Mouse (Mus musculus) hindbrain, postnatal 0 days (tissue): ENCODE measurements around the gene Lrmda. TPM values are rescaled to one million over a fixed set of nuclear protein-coding genes. Genes with fewer than 3 reads are reported as not detected.

Source experiments
- ATAC-seq: fragments of 200-750 bp; cut with Nextera tagmentation; 2 replicates; pipeline ENCODE4 v1.8.0; 2017; ENCODE audit warnings: mild to moderate bottlenecking, moderate TSS enrichment, moderate library complexity
- DNase-seq: peaks from one replicate; pipeline ENCODE4 v3.0.0-alpha.2; 2015; ENCODE audit warnings: low spot score
- H3K27ac ChIP-seq: fragments of 300-500 bp; sonication (generic); 2 replicates; pipeline ENCODE4 v1.5.1; 2014; ENCODE audit warnings: mild to moderate bottlenecking
- H3K27me3 ChIP-seq: fragments of 300-500 bp; sonication (generic); 2 replicates; pipeline ENCODE4 v1.6.1; 2014; ENCODE audit warnings: low read length, mixed read lengths; ENCODE audit not compliant: insufficient read depth
- H3K36me3 ChIP-seq: fragments of 300-500 bp; sonication (generic); 2 replicates; pipeline ENCODE4 v1.6.1; 2014; ENCODE audit warnings: low read length, mixed read lengths; ENCODE audit not compliant: insufficient read depth
- H3K4me1 ChIP-seq: fragments of 300-500 bp; sonication (generic); 2 replicates; pipeline ENCODE4 v1.6.1; 2014; ENCODE audit warnings: antibody characterized with exemption, low read length, mixed read lengths; ENCODE audit not compliant: insufficient read depth
- H3K4me2 ChIP-seq: fragments of 300-500 bp; sonication (generic); 2 replicates; pipeline ENCODE4 v1.6.1; 2014; ENCODE audit warnings: low read depth, mild to moderate bottlenecking, low read length, moderate library complexity, mixed read lengths
- H3K4me3 ChIP-seq: fragments of 300-500 bp; sonication (generic); 2 replicates; pipeline ENCODE4 v1.5.1; 2014; ENCODE audit warnings: low read length
- H3K9ac ChIP-seq: fragments of 300-500 bp; sonication (generic); replicated peaks from 2 replicates; pipeline ENCODE4 v1.6.1; 2014; ENCODE audit warnings: mild to moderate bottlenecking, low read length, moderate library complexity, mixed read lengths
- H3K9me3 ChIP-seq: fragments of 300-500 bp; sonication (generic); 2 replicates; pipeline ENCODE4 v1.6.1; 2016; ENCODE audit warnings: low read length, mixed read lengths
- CTCF ChIP-seq: IDR thresholded peaks from 2 replicates; pipeline ENCODE4 v1.5.1; 2016; ENCODE audit warnings: antibody characterized with exemption, control low read depth, low read depth
- WGBS: fragments of 180-500 bp; shearing (Covaris S2); extraction: QIAGEN DNeasy Blood & Tissue Kit; methylation state at CpG from one replicate; pipeline ENCODE4 v1.1.7; 2014; 5-methylcytosine and 5-hydroxymethylcytosine counted together
- polyA plus RNA-seq: library from polyadenylated mRNA; unstranded; fragments of >200 nt; fragmentation: Nextera tagmentation; extraction: Ambion mirVana; gene quantifications from 2 replicates; pipeline ENCODE4 v1.2.1, GENCODE M21; 2015
- total RNA-seq: library from RNA; depleted of rRNA; stranded (reverse); fragments of >200 nt; gene quantifications from 2 replicates; pipeline ENCODE4 v1.2.3, GENCODE M21; 2014

Gene Lrmda
- total and polyA plus RNA-seq, 2 experiments from 2014 or later = 0.21 to 0.53 TPM

- Histone ChIP-seq H3K4me1 (0 out of 2 replicates have a peak, but pooled peaks cover 5% of the 10 kb centered on the region), H3K36me3 (no peaks in the 10 kb centered on the region), H3K9me3 (no peaks in the 10 kb centered on the region), H3K9ac (no peak overlapping the region), H3K4me3 (no peak overlapping the region), H3K27ac (no peak overlapping the region), H3K27me3 (0 out of 2 replicates have a peak, but pooled peaks cover 4% of the 10 kb centered on the region), H3K4me2 (no peak overlapping the region)
- WGBS = 92% methylated on average over 1 of the region's 1 CpGs
- ATAC-seq (no peak), DNase-seq (no peak)
- no peak for TF ChIP-seq CTCF
Observed at GRCm38 (mm10) chr14:22210601-22211000, 191.1 kb downstream of the Lrmda start.

- 92% methylated on average over 4 of the region's 4 CpGs for WGBS
- no peak for DNase-seq
- Histone ChIP-seq H3K27ac (no peak overlapping the region), H3K36me3 (no peaks in the 10 kb centered on the region), H3K4me3 (no peak overlapping the region), H3K9me3 (no peaks in the 10 kb centered on the region), H3K4me2 (no peak overlapping the region), H3K27me3 (no peaks in the 10 kb centered on the region), H3K4me1 (0 out of 2 replicates have a peak, but pooled peaks cover 5% of the 10 kb centered on the region), H3K9ac (no peak overlapping the region)
- no peak for ATAC-seq
- TF ChIP-seq CTCF = no peak
Observed at GRCm38 (mm10) chr14:22218183-22218582, 198.7 kb downstream of the Lrmda start.

GRCm38 (mm10) chr14:22222038-22222437, 202.5 kb downstream of the Lrmda start:
- ATAC-seq (no peak), DNase-seq (no peak)
- H3K27ac ChIP-seq = no peak overlapping the region
- no peak overlapping the region for H3K4me3 ChIP-seq
- no peak for TF ChIP-seq CTCF
- no peaks in the 10 kb centered on the region for H3K4me1 ChIP-seq
- no peaks in the 10 kb centered on the region for H3K27me3 ChIP-seq
- H3K9me3 ChIP-seq = no peaks in the 10 kb centered on the region
- H3K4me2 ChIP-seq = no peak overlapping the region
- H3K36me3 ChIP-seq = no peaks in the 10 kb centered on the region
- no peak overlapping the region for H3K9ac ChIP-seq
- WGBS = 79% methylated on average over 1 of the region's 1 CpGs

GRCm38 (mm10) chr14:22222574-22222973, 203.1 kb downstream of the Lrmda start:
- ATAC-seq (no peak), DNase-seq (no peak)
- Histone ChIP-seq H3K4me2 (no peak overlapping the region), H3K9ac (no peak overlapping the region), H3K9me3 (no peaks in the 10 kb centered on the region), H3K4me1 (no peaks in the 10 kb centered on the region), H3K27ac (no peak overlapping the region), H3K27me3 (no peaks in the 10 kb centered on the region), H3K36me3 (no peaks in the 10 kb centered on the region), H3K4me3 (no peak overlapping the region)
- 94% methylated on average over 3 of the region's 3 CpGs for WGBS
- no peak for TF ChIP-seq CTCF

- Histone ChIP-seq H3K4me1 (no peaks in the 10 kb centered on the region), H3K27me3 (no peaks in the 10 kb centered on the region), H3K4me2 (no peak overlapping the region), H3K36me3 (no peaks in the 10 kb centered on the region), H3K9me3 (no peaks in the 10 kb centered on the region), H3K9ac (no peak overlapping the region), H3K4me3 (no peak overlapping the region), H3K27ac (no peak overlapping the region)
- DNase-seq (no peak), ATAC-seq (no peak)
- TF ChIP-seq CTCF = no peak
- 86% methylated on average over 2 of the region's 2 CpGs for WGBS
Observed at GRCm38 (mm10) chr14:22226205-22226604, 206.7 kb downstream of the Lrmda start.

- no peak for ATAC-seq
Observed at GRCm38 (mm10) chr14:22228253-22228968, 208.9 kb downstream of the Lrmda start.

GRCm38 (mm10) chr14:22240315-22240714, 220.8 kb downstream of the Lrmda start:
- 32% methylated on average over 3 of the region's 3 CpGs for WGBS
- Histone ChIP-seq H3K9ac (no peak overlapping the region), H3K27me3 (no peaks in the 10 kb centered on the region), H3K36me3 (no peaks in the 10 kb centered on the region), H3K27ac (no peak overlapping the region), H3K9me3 (no peaks in the 10 kb centered on the region), H3K4me2 (no peak overlapping the region), H3K4me1 (no peaks in the 10 kb centered on the region), H3K4me3 (no peak overlapping the region)
- no peak for ATAC-seq
- TF ChIP-seq CTCF = no peak
- DNase-seq = no peak

More at GRCm38 (mm10) chr14:22228253-22228968, 208.9 kb downstream of the Lrmda start:
- WGBS = 84% methylated on average over 7 of the region's 7 CpGs
- Histone ChIP-seq H3K4me3 (no peak overlapping the region), H3K27me3 (no peaks in the 10 kb centered on the region), H3K9me3 (no peaks in the 10 kb centered on the region), H3K36me3 (no peaks in the 10 kb centered on the region), H3K9ac (no peak overlapping the region), H3K27ac (no peak overlapping the region), H3K4me2 (no peak overlapping the region), H3K4me1 (no peaks in the 10 kb centered on the region)
- TF ChIP-seq CTCF = no peak
- DNase-seq = no peak
